Mouse (Mus musculus) spleen, adult 2 months (tissue): ENCODE measurements around the gene Cnga1. TPM values are rescaled to one million over a fixed set of nuclear protein-coding genes. Genes with fewer than 3 reads are reported as not detected.

Experiments used
- DNase-seq, 2 experiments: peaks; one replicate each; pipeline versions ENCODE4 v3.0.0 to v3.0.0-alpha.2; 2012 to 2021; ENCODE audit warnings: low spot score in 2 of 2, low read depth in 1 of 2
- H3K27ac ChIP-seq: fragments of 200-500 bp; 2 replicates; pipeline ENCODE4 v1.5.1; 2012; ENCODE audit warnings: low read length, inconsistent platforms; ENCODE audit not compliant: insufficient read depth
- H3K27me3 ChIP-seq: fragments of 200-500 bp; 2 replicates; pipeline ENCODE4 v1.6.1; 2012; ENCODE audit warnings: mild to moderate bottlenecking, moderate library complexity, low read length, inconsistent platforms; ENCODE audit not compliant: control insufficient read depth, insufficient read depth
- H3K36me3 ChIP-seq: fragments of 200-500 bp; 2 replicates; pipeline ENCODE4 v1.6.1; 2012; ENCODE audit warnings: mild to moderate bottlenecking, low read length, inconsistent platforms; ENCODE audit not compliant: control insufficient read depth, insufficient read depth
- H3K4me1 ChIP-seq: fragments of 200-500 bp; 2 replicates; pipeline ENCODE4 v1.6.1; 2011; ENCODE audit warnings: inconsistent platforms; ENCODE audit not compliant: control insufficient read depth, insufficient read depth, insufficient read length
- H3K4me3 ChIP-seq: fragments of 200-500 bp; 2 replicates; pipeline ENCODE4 v1.5.1; 2011; ENCODE audit warnings: mild to moderate bottlenecking, inconsistent platforms; ENCODE audit not compliant: insufficient read depth, insufficient read length; ENCODE audit errors: extremely low read depth
- CTCF ChIP-seq: fragments of 200-500 bp; IDR thresholded peaks from 2 replicates; pipeline ENCODE4 v1.5.1; 2011; ENCODE audit warnings: mild to moderate bottlenecking, inconsistent platforms; ENCODE audit not compliant: insufficient read depth, insufficient read length, insufficient replicate concordance; ENCODE audit errors: extremely low read depth
- POLR2A ChIP-seq: fragments of 200-500 bp; IDR thresholded peaks from 2 replicates; pipeline ENCODE4 v1.6.1; 2011; ENCODE audit warnings: low read depth, low read length, inconsistent platforms
- WGBS: fragments of 180-500 bp; shearing (Covaris S2); methylation state at CpG from one replicate; pipeline ENCODE4 v1.1.7; 2018; 5-methylcytosine and 5-hydroxymethylcytosine counted together
- polyA plus RNA-seq: library from polyadenylated mRNA; depleted of rRNA; stranded (reverse); fragments of >200 nt; gene quantifications from 2 replicates; pipeline ENCODE4 v1.2.3, GENCODE M21; 2012

Gene Cnga1
- polyA plus RNA-seq, 1 experiment: 0.18 TPM

DNA sequence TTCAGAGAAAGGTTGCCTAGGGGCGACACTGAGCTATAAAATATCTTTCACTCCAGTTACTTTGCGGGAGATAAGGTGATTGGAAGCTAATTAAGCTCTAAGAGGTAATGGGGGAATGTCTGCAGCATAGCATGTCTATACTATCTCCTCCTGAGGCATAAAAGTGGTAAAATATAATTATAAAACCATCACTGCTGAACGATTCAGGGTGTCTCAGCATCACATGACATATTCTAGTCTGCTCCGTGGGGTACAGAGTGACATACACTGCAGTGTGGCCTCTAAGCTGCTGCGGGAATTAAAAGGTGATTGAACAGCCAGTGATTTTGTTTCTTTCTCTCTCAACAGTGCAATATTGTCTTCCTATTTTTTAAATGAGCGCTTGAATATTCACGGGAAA is 22.4 kb upstream of the Cnga1 start:
- H3K36me3 ChIP-seq: no peaks in the 10 kb centered on the region
- DNase-seq: no peak
- no peak overlapping the region for H3K4me3 ChIP-seq
- no peaks in the 10 kb centered on the region for H3K4me1 ChIP-seq
- 84% methylated on average over 7 of the region's 7 CpGs for WGBS
- no peaks in the 10 kb centered on the region for H3K27me3 ChIP-seq
- TF ChIP-seq CTCF: no peak
- no peak for TF ChIP-seq POLR2A
- no peak overlapping the region for H3K27ac ChIP-seq

DNA sequence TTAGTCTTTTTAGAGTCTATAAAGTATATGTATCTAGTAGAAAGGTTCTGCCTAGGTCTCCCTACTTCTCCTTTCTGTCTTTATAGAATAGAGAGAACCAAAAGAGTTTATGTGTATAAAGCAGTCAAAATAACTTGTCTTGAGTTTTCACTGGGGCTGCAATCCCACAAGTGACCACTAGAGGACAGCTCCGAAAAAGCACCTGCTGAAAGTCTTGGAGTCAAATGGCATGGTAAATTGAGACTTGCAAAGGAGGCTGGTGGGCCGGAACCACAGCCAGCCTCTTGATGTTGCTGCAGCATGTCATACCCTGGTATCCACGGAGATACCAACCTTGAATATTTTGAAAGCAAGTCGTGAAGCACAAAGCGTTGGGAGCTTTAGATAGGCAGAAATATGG is 21.2 kb upstream of the Cnga1 start:
- H3K4me3 ChIP-seq: no peak overlapping the region
- TF ChIP-seq POLR2A (no peak), CTCF (peak; percentile 62; the same call in 1 of the 2 replicates)
- H3K27me3 ChIP-seq: no peaks in the 10 kb centered on the region
- peak; percentile 25 to 46 for DNase-seq
- 41% methylated on average over 5 of the region's 5 CpGs for WGBS
- no peak overlapping the region for H3K27ac ChIP-seq
- no peaks in the 10 kb centered on the region for H3K4me1 ChIP-seq
- no peaks in the 10 kb centered on the region for H3K36me3 ChIP-seq

DNA sequence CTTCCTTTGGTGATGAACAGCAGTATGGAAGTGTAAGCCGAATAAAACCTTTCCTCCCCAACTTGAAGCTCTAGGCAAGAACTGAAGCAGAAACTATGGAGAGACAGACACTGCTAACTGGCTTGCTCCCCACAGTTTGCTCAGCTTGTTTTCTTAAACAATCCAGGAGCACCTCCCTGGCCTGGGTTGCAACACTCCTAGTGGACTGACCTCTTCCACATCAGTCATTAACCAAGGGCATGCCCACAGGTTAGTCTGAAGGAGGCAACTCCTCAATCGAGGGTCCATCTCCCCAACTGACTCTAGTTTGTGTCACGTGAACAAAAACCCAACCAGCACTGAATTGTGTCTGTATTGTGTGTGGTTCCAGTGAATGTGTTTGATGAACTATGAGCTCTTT is 20.8 kb upstream of the Cnga1 start:
- H3K4me1 ChIP-seq: no peaks in the 10 kb centered on the region
- TF ChIP-seq CTCF: no peak
- TF ChIP-seq POLR2A: no peak
- 69% methylated on average over 3 of the region's 3 CpGs for WGBS
- H3K36me3 ChIP-seq: no peaks in the 10 kb centered on the region
- H3K27ac ChIP-seq: no peak overlapping the region
- no peak overlapping the region for H3K4me3 ChIP-seq
- H3K27me3 ChIP-seq: no peaks in the 10 kb centered on the region
- DNase-seq: no peak

DNA sequence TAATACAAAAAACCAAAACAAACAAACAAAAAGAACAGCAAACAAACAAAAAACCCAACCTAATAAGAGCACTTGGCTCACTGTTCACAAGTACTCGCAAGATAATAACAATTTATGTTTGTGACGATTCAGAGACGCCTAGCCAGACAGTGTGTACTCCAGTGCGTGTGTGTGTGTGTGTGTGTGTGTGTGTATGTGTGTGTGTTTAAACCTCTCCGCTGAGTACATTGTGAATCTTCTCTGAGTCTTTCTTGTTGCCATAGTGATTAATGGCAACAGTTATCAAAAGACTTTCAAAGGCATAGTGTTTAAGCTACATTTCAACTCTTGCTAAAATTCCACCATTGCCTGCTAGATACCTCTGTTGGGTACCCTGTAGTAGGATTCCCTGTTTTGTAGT is 20.1 kb upstream of the Cnga1 start:
- no peak overlapping the region for H3K27ac ChIP-seq

DNA sequence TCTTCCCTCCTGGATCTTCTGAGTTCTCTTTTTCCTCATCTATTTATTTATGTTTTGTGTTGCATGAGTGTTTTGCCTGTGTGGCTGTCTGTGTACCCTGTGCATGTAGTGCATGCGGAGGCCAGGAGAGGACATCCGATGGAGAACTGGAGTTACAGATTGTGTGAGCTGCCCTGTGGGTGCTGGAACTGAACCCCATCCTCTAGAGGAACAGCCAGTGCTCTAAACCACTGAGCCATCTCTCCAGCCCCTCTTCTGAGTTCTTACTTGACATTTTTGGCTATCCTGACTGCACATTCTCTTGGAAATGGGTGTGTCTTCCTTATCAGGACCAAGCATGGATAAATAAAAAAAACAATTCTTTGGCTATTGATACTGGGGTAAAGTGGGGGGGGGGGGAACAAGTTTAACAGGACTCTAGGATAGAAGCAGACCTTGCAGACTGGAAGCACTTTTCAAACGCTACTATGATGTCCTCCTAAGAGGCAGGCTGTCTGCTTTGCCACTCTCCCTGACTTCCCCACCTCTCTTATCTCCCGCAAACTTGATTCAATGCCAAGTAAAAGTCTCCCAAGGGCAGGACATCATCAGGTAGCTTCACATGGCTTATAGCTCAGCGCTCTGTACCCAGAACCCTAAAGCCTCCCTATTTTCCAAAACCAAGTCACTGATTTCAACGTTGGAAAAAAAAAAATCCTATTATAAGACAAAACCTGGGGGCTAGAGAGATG is 17.1 kb upstream of the Cnga1 start:
- Histone ChIP-seq H3K27ac (no peak overlapping the region), H3K4me1 (no peaks in the 10 kb centered on the region), H3K36me3 (no peaks in the 10 kb centered on the region), H3K4me3 (no peak overlapping the region), H3K27me3 (no peaks in the 10 kb centered on the region)
- DNase-seq: no peak
- 80% methylated on average over 6 of the region's 6 CpGs for WGBS
- TF ChIP-seq POLR2A (no peak), CTCF (no peak)

More for the DNA sequence above, 20.1 kb upstream of the Cnga1 start:
- DNase-seq: no peak
- TF ChIP-seq CTCF (no peak), POLR2A (no peak)
- H3K36me3 ChIP-seq: no peaks in the 10 kb centered on the region
- H3K4me3 ChIP-seq: no peak overlapping the region
- H3K27me3 ChIP-seq: no peaks in the 10 kb centered on the region
- no peaks in the 10 kb centered on the region for H3K4me1 ChIP-seq
- 93% methylated on average over 5 of the region's 5 CpGs for WGBS

DNA sequence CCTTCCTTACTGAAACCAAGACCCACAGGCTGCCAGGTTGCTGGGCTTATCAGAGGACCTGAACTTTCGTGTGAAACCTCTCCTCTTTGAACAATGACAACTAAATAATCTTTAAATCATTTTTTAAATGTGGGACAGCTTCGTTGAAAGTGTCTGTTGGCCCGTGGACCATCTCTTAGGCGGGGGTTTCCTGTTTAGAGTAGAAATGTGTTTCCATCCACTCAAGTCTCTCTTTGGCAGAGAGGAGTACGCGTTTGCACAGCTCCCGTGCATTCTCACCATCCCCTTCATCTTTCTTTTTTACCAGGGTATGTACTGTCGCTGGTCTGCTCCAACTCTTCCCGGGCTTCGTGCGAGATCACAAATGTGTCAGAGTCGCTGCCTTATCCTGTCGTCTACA is 14.3 kb upstream of the Cnga1 start:
- Histone ChIP-seq H3K36me3 (no peaks in the 10 kb centered on the region), H3K27ac (no peak overlapping the region), H3K27me3 (no peaks in the 10 kb centered on the region), H3K4me3 (no peak overlapping the region), H3K4me1 (no peaks in the 10 kb centered on the region)
- no peak for TF ChIP-seq POLR2A
- no peak for TF ChIP-seq CTCF
- no peak for DNase-seq
- WGBS: 83% methylated on average over 13 of the region's 13 CpGs

DNA sequence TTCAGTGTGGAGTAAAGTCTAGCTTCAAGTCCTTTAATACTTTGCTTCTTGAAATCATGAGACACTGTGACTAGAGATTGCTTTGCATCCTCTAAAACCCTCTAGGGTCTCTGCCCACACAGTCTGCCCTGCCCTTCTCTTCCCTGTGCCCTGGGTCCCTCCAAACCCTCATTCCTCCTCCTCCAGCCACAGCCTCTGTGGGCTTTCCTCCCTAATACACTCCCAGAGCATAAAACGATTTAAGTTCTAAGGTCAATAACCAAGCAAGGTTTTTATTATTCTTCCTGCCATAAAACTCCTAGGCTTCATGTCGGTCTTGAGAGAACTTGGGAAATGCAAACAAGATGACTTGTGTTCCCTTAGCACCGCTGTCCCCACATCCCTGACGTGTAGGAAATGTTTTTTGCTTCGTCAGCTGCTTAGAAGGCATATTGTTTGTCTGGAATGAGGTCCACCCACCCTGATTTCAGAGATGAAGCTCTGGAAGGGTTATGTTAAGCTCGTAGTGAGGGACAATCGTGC is 12.3 kb upstream of the Cnga1 start:
- Histone ChIP-seq H3K4me1 (no peaks in the 10 kb centered on the region), H3K27ac (no peak overlapping the region), H3K4me3 (no peak overlapping the region), H3K27me3 (no peaks in the 10 kb centered on the region), H3K36me3 (no peaks in the 10 kb centered on the region)
- TF ChIP-seq CTCF (no peak), POLR2A (no peak)
- WGBS: 60% methylated on average over 7 of the region's 7 CpGs
- no peak for DNase-seq
